Mouse (Mus musculus): ENCODE measurements at regions not wholly inside any gene's neighbourhood (a gene's known extent, or its start where the extent isn't known, plus 50 kb on each side); places are given as distances from the start of the nearest gene placed in this dataset.
A peak's percentile ranks its signal among the peaks of the same experiment; 100 is the strongest.

DNA sequence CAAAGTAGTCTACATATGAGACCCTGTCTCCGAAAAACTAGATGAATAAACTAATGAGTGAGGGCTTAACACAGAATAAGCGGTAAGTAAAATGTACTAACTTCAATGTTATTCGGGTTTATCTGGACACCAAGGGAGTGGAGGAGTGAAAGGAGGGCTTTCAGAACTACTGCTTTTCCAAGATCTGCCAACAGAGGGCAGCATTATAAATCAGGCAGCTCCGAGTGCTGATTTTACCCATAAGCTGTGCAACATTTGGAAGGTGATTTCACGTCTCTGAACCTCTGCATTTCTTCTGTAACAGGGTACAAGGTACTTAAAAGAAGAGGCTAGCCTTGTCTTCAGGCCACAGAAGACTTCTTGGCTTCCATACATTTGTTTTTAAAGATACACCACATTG lies 74.2 kb downstream of the Foxi3 start:
- 82% methylated on average over 5 of the region's 5 CpGs for WGBS
- no peaks in the 10 kb centered on the region for H3K4me1 ChIP-seq (replicated peaks; ENCODE audit: control insufficient read depth, insufficient read depth, low read length)
- H3K27me3 ChIP-seq (ENCODE audit: control insufficient read depth, insufficient read depth, low read length): no peaks in the 10 kb centered on the region
- TF ChIP-seq CTCF (IDR thresholded peaks at IDR 0.05; ENCODE audit: borderline replicate concordance, control insufficient read depth, extremely low read depth, insufficient read depth, low read length, poor library complexity): no peak
- no peak for TF ChIP-seq POLR2A (IDR thresholded peaks at IDR 0.05; ENCODE audit: control insufficient read depth, extremely low read depth, insufficient read depth, low read length, poor library complexity)
- H3K4me3 ChIP-seq (ENCODE audit: control insufficient read depth, insufficient read depth, low read length): no peak overlapping the region
- no peaks in the 10 kb centered on the region for H3K36me3 ChIP-seq (ENCODE audit: control insufficient read depth, insufficient read depth, low read length)
- H3K27ac ChIP-seq (ENCODE audit: control insufficient read depth, insufficient read depth, low read length): no peak overlapping the region
- peak; percentile 55 for DNase-seq

DNA sequence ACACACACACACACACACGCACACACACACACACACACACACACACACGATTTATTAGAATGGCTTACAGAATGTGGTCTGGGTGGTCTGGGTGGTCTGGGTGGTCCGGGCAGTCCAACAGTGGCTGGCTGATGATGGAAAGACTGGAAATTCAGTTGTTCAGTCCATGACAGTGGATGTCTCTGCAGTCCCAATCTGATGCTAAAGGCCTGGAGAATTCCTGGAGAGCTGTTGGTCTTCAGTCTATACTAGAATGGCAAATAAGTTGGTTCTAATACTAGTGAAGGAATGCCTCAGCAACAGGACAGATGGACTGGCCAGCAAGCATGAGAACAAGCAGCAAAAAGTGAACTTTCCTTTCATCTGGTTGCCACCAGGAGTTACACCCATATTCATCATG lies 87.9 kb downstream of the Foxi3 start:
- WGBS: 84% methylated on average over 3 of the region's 3 CpGs
- Histone ChIP-seq H3K27ac (ENCODE audit: control insufficient read depth, insufficient read depth, low read length) (no peak overlapping the region), H3K27me3 (ENCODE audit: control insufficient read depth, insufficient read depth, low read length) (no peaks in the 10 kb centered on the region), H3K4me3 (ENCODE audit: control insufficient read depth, insufficient read depth, low read length) (no peak overlapping the region), H3K36me3 (ENCODE audit: control insufficient read depth, insufficient read depth, low read length) (no peaks in the 10 kb centered on the region), H3K4me1 (replicated peaks; ENCODE audit: control insufficient read depth, insufficient read depth, low read length) (peaks cover 10% of the 10 kb centered on the region)
- no peak for TF ChIP-seq POLR2A (IDR thresholded peaks at IDR 0.05; ENCODE audit: control insufficient read depth, extremely low read depth, insufficient read depth, low read length, poor library complexity)
- TF ChIP-seq CTCF (IDR thresholded peaks at IDR 0.05; ENCODE audit: borderline replicate concordance, control insufficient read depth, extremely low read depth, insufficient read depth, low read length, poor library complexity): no peak
- DNase-seq: no peak

DNA sequence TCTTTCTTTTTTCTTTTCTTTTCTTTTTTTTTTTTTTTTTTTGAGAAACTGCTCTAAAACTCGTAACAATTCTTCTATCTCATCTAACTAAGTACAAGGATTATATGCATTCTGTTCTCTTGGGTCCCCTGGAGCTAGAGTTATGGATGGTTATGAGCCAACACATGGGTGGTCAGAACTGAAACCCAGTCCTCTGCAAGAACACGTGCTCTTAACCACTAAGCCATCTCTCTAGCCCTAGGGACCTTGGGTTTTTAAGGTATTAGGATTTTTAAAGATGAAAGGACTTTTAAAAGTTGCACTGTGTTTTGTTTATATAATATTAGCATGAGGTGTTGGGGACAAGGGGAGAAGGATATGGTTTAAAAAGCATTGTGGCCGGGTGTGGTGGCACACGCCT lies 88.9 kb downstream of the Foxi3 start:
- no peaks in the 10 kb centered on the region for H3K27me3 ChIP-seq (ENCODE audit: control insufficient read depth, insufficient read depth, low read length)
- TF ChIP-seq CTCF (IDR thresholded peaks at IDR 0.05; ENCODE audit: borderline replicate concordance, control insufficient read depth, extremely low read depth, insufficient read depth, low read length, poor library complexity): no peak
- no peak for TF ChIP-seq POLR2A (IDR thresholded peaks at IDR 0.05; ENCODE audit: control insufficient read depth, extremely low read depth, insufficient read depth, low read length, poor library complexity)
- H3K4me1 ChIP-seq (replicated peaks; ENCODE audit: control insufficient read depth, insufficient read depth, low read length): peaks cover 10% of the 10 kb centered on the region
- 93% methylated on average over 4 of the region's 4 CpGs for WGBS
- DNase-seq: no peak
- H3K4me3 ChIP-seq (ENCODE audit: control insufficient read depth, insufficient read depth, low read length): no peak overlapping the region
- H3K36me3 ChIP-seq (ENCODE audit: control insufficient read depth, insufficient read depth, low read length): no peaks in the 10 kb centered on the region
- no peak overlapping the region for H3K27ac ChIP-seq (ENCODE audit: control insufficient read depth, insufficient read depth, low read length)

DNA sequence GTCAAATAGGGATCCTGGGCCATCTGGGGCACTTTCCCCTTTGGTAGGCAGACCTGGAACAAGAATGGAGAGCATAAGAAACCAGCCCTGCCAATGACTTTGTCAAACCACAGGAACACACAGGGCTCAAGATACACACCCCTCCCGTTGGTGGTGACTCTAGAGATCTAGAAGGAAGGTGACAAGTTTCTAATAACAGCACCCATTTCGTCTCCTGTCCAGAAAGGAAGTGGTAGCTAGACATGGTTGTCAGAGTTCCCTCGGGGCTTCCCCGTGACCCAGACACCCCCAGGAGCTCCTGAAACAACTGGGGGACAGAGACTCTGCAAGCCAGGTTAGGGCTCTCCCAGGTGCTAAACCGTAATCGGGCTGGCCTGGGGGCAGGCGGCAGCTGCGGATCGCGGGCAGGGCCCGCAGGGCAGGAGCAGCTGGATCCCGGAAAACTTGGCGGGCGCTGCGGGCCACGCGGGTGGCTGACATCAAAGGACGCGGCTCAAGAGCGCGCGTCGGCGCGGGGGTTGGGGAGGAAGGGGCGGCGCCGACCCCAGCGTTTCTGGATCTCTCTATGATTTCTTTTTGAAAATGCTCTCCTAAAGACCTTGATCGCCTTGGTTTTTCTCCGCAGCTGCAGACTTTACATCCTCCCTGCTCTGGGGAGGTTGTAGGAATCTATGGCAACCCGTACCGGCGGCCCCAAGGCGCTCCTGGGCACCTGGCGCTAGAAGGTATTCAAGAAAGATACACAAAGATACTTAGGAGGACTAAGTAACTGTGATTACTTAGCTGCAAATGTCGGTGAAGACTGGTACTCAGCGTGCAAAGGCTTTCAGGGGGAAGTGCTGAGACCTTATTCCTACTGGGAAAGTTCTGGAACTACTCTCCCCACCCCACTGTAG lies 92.1 kb downstream of the Foxi3 start:
- peak overlapping the region; percentile 33 for H3K4me3 ChIP-seq (ENCODE audit: control insufficient read depth, insufficient read depth, low read length)
- no peak for TF ChIP-seq POLR2A (IDR thresholded peaks at IDR 0.05; ENCODE audit: control insufficient read depth, extremely low read depth, insufficient read depth, low read length, poor library complexity)
- TF ChIP-seq CTCF (IDR thresholded peaks at IDR 0.05; ENCODE audit: borderline replicate concordance, control insufficient read depth, extremely low read depth, insufficient read depth, low read length, poor library complexity): no peak
- no peaks in the 10 kb centered on the region for H3K36me3 ChIP-seq (ENCODE audit: control insufficient read depth, insufficient read depth, low read length)
- peaks cover 10% of the 10 kb centered on the region for H3K4me1 ChIP-seq (replicated peaks; ENCODE audit: control insufficient read depth, insufficient read depth, low read length)
- 2% methylated on average over 38 of the region's 38 CpGs for WGBS
- no peak overlapping the region for H3K27ac ChIP-seq (ENCODE audit: control insufficient read depth, insufficient read depth, low read length)
- peak; percentile 43 for DNase-seq
- no peaks in the 10 kb centered on the region for H3K27me3 ChIP-seq (ENCODE audit: control insufficient read depth, insufficient read depth, low read length)

DNA sequence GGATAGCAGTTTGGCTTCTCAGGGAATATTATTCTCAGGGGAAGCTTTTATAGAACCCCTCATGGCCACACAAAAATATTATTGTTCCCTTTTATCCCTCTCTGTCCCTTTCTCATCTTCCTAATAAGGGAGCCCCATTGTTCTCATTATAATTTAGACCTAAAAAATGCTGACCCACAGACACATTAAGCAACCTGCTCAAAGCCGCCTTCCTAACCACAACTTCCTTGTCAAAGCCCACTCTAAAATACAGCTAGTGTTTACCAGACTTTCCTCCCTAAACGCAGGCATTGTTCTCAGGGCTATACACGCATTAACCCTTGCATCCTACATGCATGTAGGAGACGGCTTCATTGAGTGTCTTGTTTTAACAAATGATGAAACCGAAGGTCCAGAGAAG lies 93.9 kb downstream of the Foxi3 start:
- TF ChIP-seq CTCF (IDR thresholded peaks at IDR 0.05; ENCODE audit: borderline replicate concordance, control insufficient read depth, extremely low read depth, insufficient read depth, low read length, poor library complexity) (no peak), POLR2A (IDR thresholded peaks at IDR 0.05; ENCODE audit: control insufficient read depth, extremely low read depth, insufficient read depth, low read length, poor library complexity) (no peak)
- no peaks in the 10 kb centered on the region for H3K36me3 ChIP-seq (ENCODE audit: control insufficient read depth, insufficient read depth, low read length)
- peaks cover 10% of the 10 kb centered on the region for H3K4me1 ChIP-seq (replicated peaks; ENCODE audit: control insufficient read depth, insufficient read depth, low read length)
- H3K27ac ChIP-seq (ENCODE audit: control insufficient read depth, insufficient read depth, low read length): no peak overlapping the region
- no peaks in the 10 kb centered on the region for H3K27me3 ChIP-seq (ENCODE audit: control insufficient read depth, insufficient read depth, low read length)
- DNase-seq: no peak
- WGBS: 32% methylated on average over 5 of the region's 5 CpGs
- no peak overlapping the region for H3K4me3 ChIP-seq (ENCODE audit: control insufficient read depth, insufficient read depth, low read length)

DNA sequence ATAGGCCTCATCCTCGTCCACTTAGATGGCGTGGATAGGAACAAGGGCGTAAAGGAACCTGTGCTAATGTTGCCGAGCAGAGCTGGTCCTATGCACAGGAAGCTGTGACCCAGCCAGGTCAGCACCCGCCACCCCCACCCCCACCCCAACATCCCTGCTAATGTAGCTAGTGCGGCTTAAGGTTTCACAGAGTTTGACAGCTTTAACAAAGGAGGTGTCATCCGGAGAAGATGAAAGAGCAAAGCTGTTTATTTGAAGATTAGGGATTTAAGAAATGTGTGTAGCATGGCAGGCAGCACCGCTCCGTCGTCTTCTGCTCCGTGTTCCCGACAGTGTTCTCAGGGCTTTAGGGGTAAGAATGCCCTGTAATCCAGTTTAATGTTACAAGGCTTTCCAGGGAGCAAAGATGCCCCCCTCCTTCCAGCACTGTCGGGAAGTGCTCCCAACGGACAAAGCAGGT lies 93.5 kb downstream of the Thnsl2 start:
- H3K4me3 ChIP-seq (ENCODE audit: control insufficient read depth, insufficient read depth, low read length): no peak overlapping the region
- no peak overlapping the region for H3K27ac ChIP-seq (ENCODE audit: control insufficient read depth, insufficient read depth, low read length)
- no peaks in the 10 kb centered on the region for H3K27me3 ChIP-seq (ENCODE audit: control insufficient read depth, insufficient read depth, low read length)
- H3K4me1 ChIP-seq (replicated peaks; ENCODE audit: control insufficient read depth, insufficient read depth, low read length): peaks cover 10% of the 10 kb centered on the region
- H3K36me3 ChIP-seq (ENCODE audit: control insufficient read depth, insufficient read depth, low read length): no peaks in the 10 kb centered on the region
- 72% methylated on average over 14 of the region's 14 CpGs for WGBS
- no peak for DNase-seq
- TF ChIP-seq POLR2A (IDR thresholded peaks at IDR 0.05; ENCODE audit: control insufficient read depth, extremely low read depth, insufficient read depth, low read length, poor library complexity): no peak
- TF ChIP-seq CTCF (IDR thresholded peaks at IDR 0.05; ENCODE audit: borderline replicate concordance, control insufficient read depth, extremely low read depth, insufficient read depth, low read length, poor library complexity): no peak
